Mouse (Mus musculus) natural killer cell, adult 2 months (primary cell): Measurements from ENCODE around the gene Sat2.

Source experiments
- DNase-seq, 2 experiments: peaks; one replicate each; pipeline ENCODE4 v3.0.0; 2022; ENCODE audit warnings: low spot score in 2 of 2

Sat2 gene

GRCm38 (mm10) chr11:69632284-69633089 is 10.7 kb downstream of the Sat2 start, which contains the start of gene Fxr2:
Gene Fxr2 (plus strand): TSS chr11:69632990.
- peak; percentile 100 for DNase-seq

DNA sequence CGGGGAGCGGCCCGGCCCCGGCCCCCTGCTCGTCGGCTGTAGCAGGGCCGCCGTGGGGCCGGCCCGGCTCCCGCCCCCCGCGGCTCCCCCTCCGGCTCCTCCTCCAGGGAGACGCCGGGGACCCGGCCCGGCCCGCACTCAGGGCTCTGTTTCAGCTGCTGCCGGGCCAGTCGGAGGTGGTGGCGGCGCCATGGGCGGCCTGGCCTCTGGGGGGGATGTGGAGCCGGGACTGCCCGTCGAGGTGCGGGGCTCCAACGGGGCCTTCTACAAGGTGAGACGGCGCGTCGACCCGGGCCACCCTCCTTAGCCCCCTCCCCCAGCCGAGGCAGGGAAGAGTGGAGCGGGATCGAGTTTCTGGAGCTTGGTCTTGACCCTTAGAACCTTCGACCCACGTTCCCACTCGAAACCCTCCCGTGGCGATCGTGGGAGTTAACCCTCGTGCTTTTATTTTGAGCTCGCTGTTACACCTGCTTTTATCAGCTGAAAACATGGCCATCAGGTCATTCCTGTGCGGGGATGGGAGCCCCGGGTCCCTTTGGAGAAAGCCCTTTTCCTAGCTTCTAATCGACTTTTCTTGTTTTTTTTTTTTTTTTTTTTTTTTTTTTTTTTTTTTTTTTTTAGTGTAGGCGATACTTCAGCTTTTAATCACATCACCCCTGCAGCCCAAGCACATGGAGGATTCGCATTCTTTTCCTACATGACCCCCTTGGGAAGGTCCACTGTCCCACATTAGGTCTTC is 11.5 kb downstream of the Sat2 start:
- DNase-seq: no peak

DNA sequence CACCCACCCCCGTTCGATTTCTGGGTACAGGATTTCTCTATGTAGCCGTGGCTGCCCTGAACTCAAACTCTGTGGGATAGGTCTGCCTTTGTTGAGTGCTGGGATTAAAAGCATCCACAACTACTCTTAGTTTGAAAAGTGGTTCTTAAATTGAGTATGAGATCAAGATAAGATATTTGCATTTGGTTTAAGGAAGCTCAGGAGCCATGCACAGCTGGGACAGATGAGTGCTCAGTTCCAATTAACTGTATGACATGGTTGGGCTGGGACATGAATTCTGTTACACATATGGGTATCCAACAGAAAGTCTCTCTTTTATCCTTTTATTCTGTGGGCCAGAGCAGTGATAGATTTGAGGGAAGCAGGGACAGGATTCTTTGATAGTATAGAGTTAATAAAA is 13.6 kb downstream of the Sat2 start:
- DNase-seq: no peak

GRCm38 (mm10) chr11:69645860-69646259 is 24.0 kb downstream of the Sat2 start:
- DNase-seq: no peak

GRCm38 (mm10) chr11:69653399-69653798 is 31.6 kb downstream of the Sat2 start:
- no peak for DNase-seq

GRCm38 (mm10) chr11:69654760-69655159 is 32.9 kb downstream of the Sat2 start:
- DNase-seq: no peak

DNA sequence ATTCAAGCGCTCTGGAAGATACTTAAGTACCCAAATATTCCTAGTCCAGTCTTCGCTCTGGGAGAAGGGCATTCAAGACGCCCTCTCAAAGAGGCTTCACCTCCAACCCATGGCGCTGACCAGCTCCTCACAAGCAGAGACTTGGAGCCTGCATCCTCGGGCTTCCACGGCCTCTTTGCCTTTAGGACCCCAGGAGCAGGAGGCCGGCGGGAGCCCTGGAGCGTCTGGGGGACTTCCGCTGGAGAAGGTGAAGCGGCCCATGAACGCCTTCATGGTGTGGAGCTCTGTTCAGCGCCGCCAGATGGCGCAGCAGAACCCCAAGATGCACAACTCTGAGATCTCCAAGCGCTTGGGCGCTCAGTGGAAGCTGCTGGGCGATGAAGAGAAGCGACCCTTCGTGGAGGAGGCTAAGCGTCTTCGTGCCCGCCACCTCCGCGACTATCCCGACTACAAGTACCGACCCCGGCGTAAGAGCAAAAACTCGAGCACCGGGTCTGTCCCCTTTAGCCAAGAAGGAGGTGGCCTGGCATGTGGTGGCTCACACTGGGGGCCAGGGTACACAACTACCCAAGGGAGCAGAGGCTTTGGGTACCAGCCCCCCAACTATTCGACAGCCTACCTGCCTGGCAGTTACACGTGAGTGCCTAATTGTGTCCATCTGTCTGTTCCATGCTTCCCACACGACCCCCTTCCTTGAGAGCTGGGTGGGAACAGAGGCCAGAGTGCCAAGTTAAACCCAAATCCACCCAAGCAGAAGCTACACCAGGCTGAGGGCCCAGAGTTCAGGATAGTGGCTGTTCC is 33.6 kb downstream of the Sat2 start, which contains the start of gene Sox15:
Gene Sox15 (plus strand): TSS at position 51 of the 801 bp plus-strand sequence.
- DNase-seq: no peak

DNA sequence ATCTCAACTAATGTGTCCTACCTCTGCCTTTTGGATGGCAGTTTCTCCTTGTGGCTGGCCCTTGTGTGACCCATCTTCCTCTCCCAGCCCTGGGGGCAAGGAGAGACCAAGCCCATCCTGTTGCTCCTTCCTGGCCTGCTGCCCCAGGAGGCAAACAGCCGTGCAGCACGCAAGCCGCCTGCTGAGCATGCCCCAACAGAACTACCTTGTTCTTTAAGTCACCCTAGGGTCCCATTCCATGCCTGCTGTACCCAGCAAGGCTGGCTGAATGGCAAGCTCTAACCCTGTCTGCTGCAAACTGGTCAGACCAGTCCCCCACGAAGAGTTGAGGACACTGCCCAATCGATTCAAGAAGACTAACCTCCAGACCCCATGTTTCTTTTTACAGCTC is 34.2 kb downstream of the Sat2 start:
- no peak for DNase-seq

- DNase-seq: peak; percentile 56 to 61
These were observed 35.0 kb downstream of the Sat2 start for GRCm38 (mm10) chr11:69656617-69657461.

- no peak for DNase-seq
These were observed 35.6 kb downstream of the Sat2 start for GRCm38 (mm10) chr11:69657462-69657881.

DNA sequence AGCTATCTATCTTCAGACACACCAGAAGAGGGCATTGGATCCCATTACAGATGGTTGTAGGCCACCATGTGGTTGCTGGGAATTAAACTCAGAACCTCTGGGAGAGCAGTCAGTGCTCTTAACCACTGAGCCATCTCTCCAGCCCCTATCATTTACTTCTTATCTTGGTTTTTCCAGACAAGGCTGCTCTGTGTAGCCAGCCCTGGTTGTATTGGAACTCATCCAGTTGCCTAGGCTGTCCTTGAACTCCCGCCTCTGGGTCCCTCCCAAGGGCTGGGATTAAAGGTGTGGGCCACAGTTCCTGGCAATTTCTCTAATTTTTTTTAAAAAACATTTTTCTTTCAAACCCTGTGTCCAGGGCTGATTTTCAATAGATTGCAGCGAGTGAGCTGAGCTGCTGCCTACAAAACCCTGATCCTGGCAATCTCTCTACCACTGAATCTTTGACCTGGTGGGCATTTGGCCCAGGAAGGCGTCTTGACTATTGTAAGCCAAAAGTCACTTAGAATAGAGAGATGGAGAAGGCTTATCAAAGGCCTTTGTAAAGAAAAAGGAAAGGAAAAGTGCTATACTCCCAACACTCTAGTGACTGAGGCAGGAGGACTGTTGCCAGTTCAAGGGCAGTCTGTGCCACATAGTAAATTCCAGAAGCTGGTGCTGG is 39.5 kb downstream of the Sat2 start:
- no peak for DNase-seq

- DNase-seq: peak; percentile 94 to 96
These were observed 40.6 kb downstream of the Sat2 start, which contains the start of gene Mpdu1 for GRCm38 (mm10) chr11:69662213-69662966. Gene Mpdu1 (minus strand): TSS chr11:69662642.

DNA sequence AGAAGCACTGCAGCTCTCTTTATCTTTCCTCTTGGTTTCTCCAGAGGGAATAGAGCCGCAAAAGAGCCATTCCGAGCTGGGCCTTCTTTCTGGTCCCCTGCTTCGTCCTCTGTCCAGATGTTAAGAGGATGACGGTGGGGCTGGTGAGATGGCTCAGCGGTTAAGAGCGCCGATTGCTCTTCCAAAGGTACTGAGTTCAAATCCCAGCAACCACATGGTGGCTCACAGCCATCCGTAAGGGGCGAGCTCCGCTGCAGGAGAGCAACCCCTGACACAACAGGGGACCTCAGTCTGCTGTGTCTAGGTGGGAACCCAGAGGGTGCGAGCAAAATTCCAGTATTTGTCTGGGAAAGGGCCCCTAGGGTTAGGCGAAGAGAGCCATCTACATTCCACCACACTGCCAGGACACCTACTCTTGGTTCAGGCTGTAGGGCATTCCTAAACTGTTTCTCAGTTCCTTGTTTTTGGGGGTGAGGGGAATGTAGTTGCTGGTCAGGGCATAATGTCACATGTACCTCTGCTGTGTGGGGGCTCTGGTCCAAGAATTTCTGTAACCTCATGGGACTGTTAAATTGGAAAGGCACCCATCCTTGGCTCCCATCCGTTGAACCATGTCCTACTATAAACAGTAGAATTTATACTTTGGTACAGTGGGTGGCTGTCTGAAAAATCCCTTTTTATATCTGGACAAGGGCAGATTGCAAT is 41.3 kb downstream of the Sat2 start:
- no peak for DNase-seq

GRCm38 (mm10) chr11:69663795-69664194 is 42.0 kb downstream of the Sat2 start:
- DNase-seq: no peak

- no peak for DNase-seq
These were observed 43.0 kb downstream of the Sat2 start for GRCm38 (mm10) chr11:69664841-69665240.

- DNase-seq: peak in 1 of 2 experiments; percentile 45
These were observed 43.7 kb downstream of the Sat2 start for GRCm38 (mm10) chr11:69665457-69665960.

DNA sequence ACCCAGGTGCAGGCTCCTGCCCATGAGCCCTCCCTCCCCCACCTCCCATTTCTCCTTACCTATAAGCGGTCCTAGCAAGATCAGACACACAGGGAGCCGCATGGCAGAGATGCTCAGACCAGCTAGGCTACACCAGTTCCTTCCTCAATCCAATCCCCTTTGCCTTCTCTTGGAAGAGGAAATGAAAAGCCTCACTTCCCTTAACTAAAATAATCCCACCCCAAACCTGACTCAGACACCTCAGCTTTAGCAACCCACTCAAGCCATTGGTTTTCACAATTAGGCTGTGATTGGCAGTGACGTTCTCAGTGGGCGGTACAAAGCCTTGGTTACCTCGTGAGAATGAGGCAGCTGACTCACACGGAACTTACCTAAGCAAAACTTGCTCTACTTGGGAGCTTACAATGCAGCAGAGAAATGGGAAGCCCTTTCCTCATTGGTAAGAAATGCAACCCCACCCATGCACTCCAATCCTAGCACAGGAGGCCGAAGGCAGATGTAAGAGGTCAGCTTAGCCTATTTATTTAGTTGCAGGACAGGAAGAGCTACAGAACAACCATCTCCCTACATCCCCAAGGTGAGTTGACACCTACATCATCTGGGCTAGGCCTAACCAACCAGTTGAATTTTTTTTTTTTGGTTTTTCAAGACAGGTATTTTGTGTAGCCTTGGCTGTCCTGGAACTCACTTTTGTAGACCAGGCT is 44.3 kb downstream of the Sat2 start, which contains the start of gene Cd68:
Gene Cd68 (minus strand): TSS at position 193 of the 704 bp plus-strand sequence.
- peak; percentile 74 to 85 for DNase-seq

DNA sequence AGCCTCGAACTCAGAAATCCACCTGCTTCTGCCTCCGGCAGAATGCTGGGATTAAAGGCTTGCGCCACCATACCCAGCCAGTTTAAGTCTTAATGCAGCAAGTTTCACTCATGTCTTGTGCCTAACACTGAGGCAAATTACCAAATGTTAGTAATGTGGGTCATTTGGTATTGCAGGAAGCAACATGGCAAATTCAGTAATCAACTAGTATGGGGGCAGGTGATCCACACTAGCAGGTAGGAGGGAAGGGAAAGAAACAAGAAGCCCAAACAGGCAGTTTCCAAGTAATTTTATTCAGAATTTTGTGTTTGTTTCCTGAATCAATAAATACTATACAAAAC is 44.8 kb downstream of the Sat2 start:
- DNase-seq: no peak
